Mouse (Mus musculus) olfactory bulb, adult 2 months (tissue): ENCODE results near the gene Nfatc3.
A peak's percentile ranks its signal among the peaks of the same experiment; 100 is the strongest.

Source experiments
- CTCF ChIP-seq: fragments of 200-500 bp; IDR thresholded peaks from 2 replicates; pipeline ENCODE4 v1.5.1; 2012; ENCODE audit warnings: low read depth, mild to moderate bottlenecking, low read length, moderate library complexity; ENCODE audit not compliant: insufficient read depth
- POLR2A ChIP-seq: fragments of 200-500 bp; IDR thresholded peaks from 2 replicates; pipeline ENCODE4 v1.6.1; 2012; ENCODE audit warnings: mild to moderate bottlenecking, low read depth, low read length, moderate library complexity; ENCODE audit not compliant: insufficient read depth

DNA sequence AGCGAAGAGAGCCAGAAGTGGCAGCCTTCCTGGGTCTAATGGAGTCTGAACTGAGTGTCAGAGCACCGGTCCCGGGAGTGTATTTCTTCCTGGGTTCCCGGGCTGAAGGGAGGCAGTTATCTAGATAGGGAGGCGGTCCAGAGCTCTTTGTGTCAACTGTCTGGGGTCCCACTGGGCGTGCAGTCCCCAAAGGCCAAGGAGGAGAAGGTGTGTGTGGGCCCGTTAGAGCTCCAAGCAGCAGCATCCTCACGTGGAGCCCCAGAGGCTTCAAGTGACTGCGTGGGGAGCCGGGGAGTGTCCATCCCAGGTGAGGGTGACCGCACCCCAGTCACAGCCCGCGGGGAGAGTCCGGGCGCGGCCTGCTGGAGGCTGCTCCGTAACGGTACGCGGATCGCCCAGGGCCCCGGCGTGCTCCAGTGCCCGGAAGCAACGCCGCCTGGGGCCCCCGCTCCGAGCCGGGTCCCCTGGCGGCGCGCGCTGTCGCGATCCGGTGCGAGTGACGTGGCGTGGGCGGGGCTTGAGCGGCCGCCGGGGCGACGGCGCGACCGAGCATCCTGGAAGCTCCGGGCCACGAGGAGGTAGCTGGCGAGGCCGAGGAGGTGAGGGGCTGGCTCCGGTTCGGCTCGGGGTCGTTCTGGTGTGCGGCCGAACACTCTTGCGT, 109.8 kb downstream of the Nfatc3 start, which contains the start of gene Slc7a6:
- TF ChIP-seq POLR2A, result peak; percentile 89
- TF ChIP-seq CTCF, result no peak
